Mouse (Mus musculus): ENCODE measurements around the gene Neo1.
A peak's percentile ranks its signal among the peaks of the same experiment; 100 is the strongest.
"Not testable (repeated sequence)": the region's sequence is repeated elsewhere in the genome, so short reads cannot be mapped to it uniquely, and the experiment has no call there.

Neo1 gene

DNA sequence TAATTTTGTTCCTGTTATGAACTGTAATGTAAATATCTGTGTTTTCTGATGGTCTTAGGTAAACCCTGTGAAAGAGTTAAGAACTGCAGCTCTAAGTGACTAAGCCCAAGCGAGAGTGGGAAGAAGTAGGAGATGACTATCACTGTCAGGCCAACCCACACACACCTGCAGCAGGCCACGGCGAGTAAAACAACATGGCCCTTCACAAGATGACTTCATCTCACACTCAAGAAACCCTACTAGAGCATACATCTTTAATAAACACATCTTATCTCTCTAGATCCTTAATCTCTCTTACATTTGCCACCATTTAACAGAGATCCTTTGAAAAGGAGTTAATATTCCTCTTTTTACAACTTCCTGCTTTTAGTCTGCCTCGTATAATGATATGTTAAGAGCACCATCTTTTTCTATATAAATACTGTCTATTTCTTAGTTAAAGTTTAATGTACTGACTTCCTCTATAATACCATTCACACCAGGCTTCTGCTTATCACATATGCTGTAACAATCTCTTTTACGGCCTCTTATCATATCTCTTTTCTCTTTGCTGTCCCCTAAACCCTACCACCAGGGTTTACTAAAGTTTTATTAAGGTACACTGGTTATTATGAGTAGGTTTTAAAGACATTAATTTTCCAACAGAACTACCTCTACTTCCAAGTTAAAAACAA is 46.8 kb downstream of the Neo1 start:
- no peak for DNase-seq

GRCm38 (mm10) chr9:58979034-58979433 is 57.2 kb downstream of the Neo1 start:
- no peak for DNase-seq

- DNase-seq, result not testable (repeated sequence)
Observed at GRCm38 (mm10) chr9:58971154-58971553, 65.1 kb downstream of the Neo1 start.

- DNase-seq, result no peak
Observed at GRCm38 (mm10) chr9:58967371-58967770, 68.9 kb downstream of the Neo1 start.

GRCm38 (mm10) chr9:58955507-58955906 is 80.7 kb downstream of the Neo1 start:
- DNase-seq, result no peak

GRCm38 (mm10) chr9:58945910-58946309 is 90.3 kb downstream of the Neo1 start:
- not testable (repeated sequence) for DNase-seq

- no peak for DNase-seq
Observed at GRCm38 (mm10) chr9:58934776-58935175, 101.5 kb downstream of the Neo1 start.

- DNase-seq, result peak; percentile 15
Observed at GRCm38 (mm10) chr9:58928103-58928502, 108.1 kb downstream of the Neo1 start.

- peak; percentile 45 for DNase-seq
Observed at GRCm38 (mm10) chr9:58902869-58903585, 133.2 kb downstream of the Neo1 start.

GRCm38 (mm10) chr9:58899602-58900001 is 136.6 kb downstream of the Neo1 start:
- DNase-seq, result no peak

DNA sequence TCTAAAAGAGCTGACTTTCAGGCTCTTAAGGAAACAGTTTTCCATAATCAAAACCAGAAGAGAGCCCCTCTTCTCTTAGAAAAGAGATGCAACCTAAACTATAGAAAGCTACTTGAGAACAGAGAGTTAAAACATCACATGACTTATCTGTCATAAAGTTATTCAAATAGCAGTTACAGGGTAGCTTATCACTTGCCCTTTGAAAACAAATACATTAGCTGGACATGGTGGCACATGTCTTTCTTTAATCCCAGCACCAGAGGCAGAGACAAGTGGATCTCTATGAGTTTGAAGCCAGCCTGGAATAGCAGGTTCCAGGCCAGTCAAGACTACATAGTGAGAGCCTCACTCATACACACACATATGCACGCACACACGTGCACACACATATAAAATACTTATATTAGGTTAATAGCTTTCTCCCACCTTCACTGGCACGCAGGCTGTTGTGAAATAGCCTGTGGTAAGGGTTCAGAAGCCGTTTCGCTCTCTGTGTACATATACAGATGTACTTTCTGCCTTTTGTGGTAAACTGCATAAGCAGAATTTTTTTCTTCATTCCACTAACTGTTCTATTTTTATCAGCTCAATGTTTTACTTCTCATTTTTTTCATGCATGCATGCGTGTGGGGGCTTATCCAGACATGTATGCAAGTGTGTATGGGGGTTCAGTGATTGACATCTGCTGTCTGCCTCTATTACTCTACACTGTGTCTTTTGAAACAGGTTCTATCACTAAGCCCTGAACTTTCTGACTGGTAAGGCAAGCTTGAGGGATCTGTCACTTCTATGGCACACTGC is 144.2 kb downstream of the Neo1 start:
- DNase-seq, result no peak

DNA sequence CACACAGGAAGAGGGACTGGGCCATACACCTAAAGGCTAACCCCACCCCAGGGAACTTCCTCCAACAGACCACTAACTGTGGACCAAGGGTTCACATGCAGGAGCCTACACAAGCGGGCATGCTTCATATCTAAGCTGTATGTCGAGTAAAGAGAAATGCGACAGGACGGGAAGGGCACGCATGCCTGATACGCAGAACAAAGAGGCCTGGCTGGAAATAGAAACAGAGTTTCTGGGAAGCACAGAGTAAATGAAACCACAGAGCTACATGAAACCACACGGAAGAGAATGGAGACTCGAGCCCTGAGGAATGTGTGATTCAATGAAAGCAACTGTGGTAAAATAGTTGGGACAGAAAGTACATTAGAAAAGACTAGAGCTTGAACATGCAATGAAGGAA is 145.3 kb downstream of the Neo1 start:
- DNase-seq, result no peak

GRCm38 (mm10) chr9:58889782-58890448 is 146.3 kb downstream of the Neo1 start:
- no peak for DNase-seq

DNA sequence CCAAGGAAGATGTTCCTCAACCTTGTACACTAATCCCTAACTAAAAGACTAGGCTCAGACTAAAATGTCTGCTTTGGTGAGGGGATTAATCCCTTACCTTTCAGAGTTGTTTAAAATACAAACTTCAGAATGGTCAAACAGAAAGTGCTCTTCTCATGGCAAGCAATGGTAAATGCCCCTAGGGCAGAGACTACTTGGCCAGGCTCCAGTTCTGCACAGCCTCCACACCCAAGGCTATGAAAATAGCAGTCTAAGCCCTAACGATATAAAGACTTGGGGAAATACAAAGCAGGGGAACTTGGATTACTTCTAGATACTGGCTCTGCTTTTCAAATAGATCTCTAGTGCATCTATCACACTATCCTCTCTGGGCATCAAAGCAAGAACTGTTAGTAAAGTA is 153.6 kb downstream of the Neo1 start:
- DNase-seq, result no peak

DNA sequence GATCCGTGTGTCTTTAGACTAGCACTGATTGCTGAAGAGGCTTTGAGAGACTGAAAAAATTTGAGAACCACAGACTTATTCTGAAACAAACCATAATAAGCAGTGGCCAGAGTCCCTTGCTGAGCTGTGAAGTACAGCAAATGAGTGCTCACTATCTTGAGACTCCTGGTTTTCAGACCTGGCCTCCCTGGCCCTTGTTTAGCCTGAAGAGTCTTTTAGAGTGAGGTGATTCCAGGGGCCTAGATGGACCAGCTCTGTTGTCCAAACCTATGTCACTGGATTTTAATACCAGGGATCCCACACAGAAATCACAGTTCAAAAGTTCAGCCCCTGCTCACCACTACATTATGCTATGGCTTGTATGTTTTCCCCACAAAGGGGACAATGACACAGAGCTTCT is 156.4 kb downstream of the Neo1 start:
- DNase-seq, result no peak

DNA sequence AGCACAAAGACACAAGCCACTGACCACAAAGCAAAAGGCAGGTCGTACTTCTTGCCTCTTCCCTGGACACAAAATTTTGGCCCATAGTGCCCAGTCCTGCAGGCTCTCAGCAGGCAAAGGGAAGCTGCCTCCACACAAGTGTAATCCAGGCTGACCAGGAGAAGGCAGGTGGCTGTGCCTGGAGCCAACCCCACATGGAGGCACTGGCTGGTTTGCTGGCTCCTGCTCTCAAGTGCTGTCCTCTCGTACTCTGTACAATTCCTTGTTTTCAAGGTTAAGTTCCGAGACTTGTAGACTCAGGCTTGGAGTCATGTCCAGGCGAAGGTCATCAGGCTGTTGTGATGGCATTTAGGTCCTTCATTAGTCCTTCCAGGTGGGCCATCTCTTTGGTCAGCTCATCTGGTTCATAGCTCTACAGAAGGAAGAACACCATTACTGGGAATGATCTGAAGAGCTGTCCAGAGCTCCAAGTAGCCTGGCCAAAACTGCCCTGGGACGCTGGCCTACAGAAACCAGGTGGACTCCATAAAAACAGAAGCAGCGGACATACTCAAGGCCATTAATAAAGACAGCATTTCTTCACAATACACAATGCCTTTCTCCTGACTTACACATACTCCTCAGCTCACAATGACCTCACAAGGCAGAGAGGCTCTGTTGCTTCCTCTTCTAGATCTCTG is 159.2 kb downstream of the Neo1 start:
- no peak for DNase-seq

- DNase-seq, result no peak
Observed at GRCm38 (mm10) chr9:58875439-58875838, 160.8 kb downstream of the Neo1 start.

GRCm38 (mm10) chr9:58874354-58874753 is 161.9 kb downstream of the Neo1 start:
- no peak for DNase-seq

DNA sequence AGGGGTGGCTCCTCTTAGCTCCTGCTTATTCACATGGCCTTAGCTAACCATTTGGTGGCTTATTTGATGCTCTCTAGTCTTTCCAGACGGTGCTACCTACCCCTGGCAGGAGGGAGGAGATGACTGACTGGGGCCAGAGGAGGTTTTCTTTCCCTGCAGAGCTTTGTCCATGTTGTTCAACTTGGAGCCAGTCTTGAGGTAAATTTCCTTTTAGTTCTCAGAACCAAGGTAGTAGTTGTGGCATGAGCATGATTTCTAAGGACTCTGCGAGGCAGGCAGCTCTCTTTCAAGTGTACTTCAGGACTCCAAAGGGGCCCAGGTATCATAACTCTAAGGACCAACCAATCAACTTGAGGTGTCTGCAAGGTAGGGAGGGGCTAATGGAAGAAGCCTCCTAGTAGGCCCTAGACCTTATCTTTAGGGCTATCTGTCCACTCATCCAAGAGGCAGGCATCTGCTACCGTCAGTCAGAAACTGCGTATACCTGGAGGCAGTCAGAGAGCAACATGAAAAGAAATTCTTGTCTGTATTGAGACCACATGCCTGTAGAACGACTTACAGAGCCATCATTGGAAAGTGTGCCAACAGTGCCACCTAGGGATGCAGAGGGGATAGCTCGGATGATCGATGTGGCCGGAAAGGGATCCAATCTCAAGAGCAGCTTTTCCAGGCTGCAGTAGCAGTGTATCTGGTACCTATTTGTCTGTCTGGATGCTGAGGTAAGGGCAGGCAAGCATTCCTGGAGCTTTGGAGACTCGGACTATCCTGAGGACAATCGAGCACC is 162.5 kb downstream of the Neo1 start:
- DNase-seq, result peak; percentile 68

DNA sequence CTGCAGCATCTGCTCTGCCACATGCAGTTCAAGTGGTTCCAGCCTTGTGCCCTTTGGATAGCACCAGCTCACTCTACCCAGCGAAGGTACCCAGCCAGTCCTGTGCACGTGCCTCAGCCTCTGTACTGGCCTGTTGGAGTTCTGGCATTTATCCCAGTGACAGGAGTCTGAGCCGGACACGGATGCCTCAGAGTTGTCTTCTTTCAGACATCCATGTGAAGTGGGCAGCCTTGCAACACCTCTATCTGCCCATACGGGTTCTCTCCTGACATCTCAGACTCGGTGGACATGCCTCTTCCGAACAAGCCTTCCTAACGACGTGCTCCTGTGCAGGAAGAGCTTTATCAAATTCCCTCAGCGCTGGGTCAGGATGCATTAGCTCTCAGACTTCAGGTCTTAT is 165.1 kb downstream of the Neo1 start:
- no peak for DNase-seq

- DNase-seq, result peak; percentile 57
Observed at GRCm38 (mm10) chr9:58863826-58864225, 172.4 kb downstream of the Neo1 start.

All from right cerebral cortex, postnatal 14 days (tissue).